Mouse (Mus musculus) liver, adult 2 months (tissue): ENCODE data around the gene Speg. TPM values are rescaled to one million over a fixed set of nuclear protein-coding genes. Genes with fewer than 3 reads are reported as not detected.

Experiments
- DNase-seq: peaks from one replicate; pipeline ENCODE4 v3.0.0-alpha.2; 2011; ENCODE audit warnings: low read depth, low spot score; ENCODE audit errors: extremely low read depth
- H3K27ac ChIP-seq: fragments of 200-500 bp; replicated peaks from 2 replicates; pipeline ENCODE4 v1.5.1; 2012; ENCODE audit warnings: low read depth, mild to moderate bottlenecking, control low read depth, inconsistent platforms, low read length; ENCODE audit not compliant: insufficient read depth
- H3K27me3 ChIP-seq: fragments of 200-500 bp; 2 replicates; pipeline ENCODE4 v1.6.1; 2012; ENCODE audit warnings: mild to moderate bottlenecking, moderate library complexity, low read length, inconsistent platforms; ENCODE audit not compliant: control insufficient read depth, insufficient read depth
- H3K36me3 ChIP-seq: fragments of 200-500 bp; 2 replicates; pipeline ENCODE4 v1.6.1; 2012; ENCODE audit warnings: low read length, inconsistent platforms; ENCODE audit not compliant: control insufficient read depth, insufficient read depth
- H3K4me1 ChIP-seq: fragments of 200-500 bp; 2 replicates; pipeline ENCODE4 v1.6.1; 2011; ENCODE audit warnings: low read length; ENCODE audit not compliant: control insufficient read depth, insufficient read depth
- H3K4me3 ChIP-seq: fragments of 200-500 bp; 2 replicates; pipeline ENCODE4 v1.5.1; 2011; ENCODE audit warnings: low read depth, mild to moderate bottlenecking, control low read depth, low read length, moderate library complexity; ENCODE audit not compliant: insufficient read depth
- H3K79me2 ChIP-seq: fragments of 200-500 bp; 2 replicates; pipeline ENCODE4 v1.6.1; 2012; ENCODE audit warnings: inconsistent platforms, mild to moderate bottlenecking, low read length, moderate library complexity; ENCODE audit not compliant: control insufficient read depth, insufficient read depth
- H3K9ac ChIP-seq: fragments of 200-500 bp; 2 replicates; pipeline ENCODE4 v1.6.1; 2012; ENCODE audit warnings: low read depth, mild to moderate bottlenecking, control low read depth, inconsistent platforms, low read length
- CTCF ChIP-seq: fragments of 200-500 bp; IDR thresholded peaks from 2 replicates; pipeline ENCODE4 v1.5.1; 2011; ENCODE audit warnings: low read depth, low read length, control low read depth
- POLR2A ChIP-seq: fragments of 200-500 bp; IDR thresholded peaks from 2 replicates; pipeline ENCODE4 v1.6.1; 2011; ENCODE audit warnings: low read length, control low read depth; ENCODE audit not compliant: insufficient read depth; ENCODE audit errors: extremely low read depth
- WGBS: fragments of 180-500 bp; shearing (Covaris S2); methylation state at CpG from one replicate; pipeline ENCODE4 v1.1.7; 2018; 5-methylcytosine and 5-hydroxymethylcytosine counted together
- polyA plus RNA-seq: library from polyadenylated mRNA; depleted of rRNA; stranded (reverse); fragments of >200 nt; gene quantifications from 2 replicates; pipeline ENCODE4 v1.2.3, GENCODE M21; 2012
- total RNA-seq: library from RNA; depleted of rRNA; stranded (reverse); fragments of >200 nt; gene quantifications from 2 replicates; pipeline ENCODE4 v1.2.3, GENCODE M21; 2014

Gene Speg
- total and polyA plus RNA-seq, 2 experiments: 0.55 to 3.4 TPM

GRCm38 (mm10) chr1:75477264-75477965 is 102.3 kb downstream of the Speg start:
- H3K9ac ChIP-seq: no peak overlapping the region
- H3K36me3 ChIP-seq: no peaks in the 10 kb centered on the region
- peaks cover 8% of the 10 kb centered on the region for H3K27me3 ChIP-seq
- peak; percentile 81 for TF ChIP-seq CTCF
- no peak for TF ChIP-seq POLR2A
- no peaks in the 10 kb centered on the region for H3K79me2 ChIP-seq
- H3K4me1 ChIP-seq: no peaks in the 10 kb centered on the region; the same call in 1 of the 2 replicates
- WGBS: 16% methylated on average over 35 of the region's 35 CpGs
- no peak overlapping the region for H3K4me3 ChIP-seq
- H3K27ac ChIP-seq: no peak overlapping the region
- peak; percentile 40 for DNase-seq

GRCm38 (mm10) chr1:75477966-75478290 is 102.8 kb downstream of the Speg start:
- no peak overlapping the region for H3K4me3 ChIP-seq
- H3K4me1 ChIP-seq: no peaks in the 10 kb centered on the region; the same call in 1 of the 2 replicates
- peak; percentile 5 for DNase-seq
- TF ChIP-seq CTCF (no peak), POLR2A (no peak)
- H3K9ac ChIP-seq: no peak overlapping the region
- H3K27me3 ChIP-seq: peaks cover 13% of the 10 kb centered on the region
- no peak overlapping the region for H3K27ac ChIP-seq
- 45% methylated on average over 3 of the region's 3 CpGs for WGBS
- no peaks in the 10 kb centered on the region for H3K36me3 ChIP-seq
- H3K79me2 ChIP-seq: no peaks in the 10 kb centered on the region

DNA sequence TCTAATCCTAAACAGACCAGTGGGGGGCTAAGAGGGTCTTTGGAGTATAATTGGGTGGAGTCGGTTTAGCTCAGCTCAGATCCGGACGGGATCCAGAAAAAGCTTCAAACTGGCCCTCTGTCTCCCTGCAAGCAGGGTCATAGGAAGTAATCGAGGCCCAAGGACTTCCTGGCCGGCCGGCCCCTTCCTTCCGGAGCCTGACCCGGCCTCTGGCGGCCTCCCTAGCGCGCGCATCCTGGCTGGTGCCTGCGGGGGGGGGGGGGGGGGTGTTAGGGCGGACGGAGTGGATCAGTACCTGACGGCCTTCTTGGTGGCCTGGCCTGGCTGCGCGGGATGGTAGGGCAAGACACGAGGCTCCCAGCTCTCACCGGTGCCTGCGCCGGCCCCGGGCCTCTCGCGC is 103.4 kb downstream of the Speg start:
- H3K27me3 ChIP-seq: peaks cover 13% of the 10 kb centered on the region
- no peak for DNase-seq

DNA sequence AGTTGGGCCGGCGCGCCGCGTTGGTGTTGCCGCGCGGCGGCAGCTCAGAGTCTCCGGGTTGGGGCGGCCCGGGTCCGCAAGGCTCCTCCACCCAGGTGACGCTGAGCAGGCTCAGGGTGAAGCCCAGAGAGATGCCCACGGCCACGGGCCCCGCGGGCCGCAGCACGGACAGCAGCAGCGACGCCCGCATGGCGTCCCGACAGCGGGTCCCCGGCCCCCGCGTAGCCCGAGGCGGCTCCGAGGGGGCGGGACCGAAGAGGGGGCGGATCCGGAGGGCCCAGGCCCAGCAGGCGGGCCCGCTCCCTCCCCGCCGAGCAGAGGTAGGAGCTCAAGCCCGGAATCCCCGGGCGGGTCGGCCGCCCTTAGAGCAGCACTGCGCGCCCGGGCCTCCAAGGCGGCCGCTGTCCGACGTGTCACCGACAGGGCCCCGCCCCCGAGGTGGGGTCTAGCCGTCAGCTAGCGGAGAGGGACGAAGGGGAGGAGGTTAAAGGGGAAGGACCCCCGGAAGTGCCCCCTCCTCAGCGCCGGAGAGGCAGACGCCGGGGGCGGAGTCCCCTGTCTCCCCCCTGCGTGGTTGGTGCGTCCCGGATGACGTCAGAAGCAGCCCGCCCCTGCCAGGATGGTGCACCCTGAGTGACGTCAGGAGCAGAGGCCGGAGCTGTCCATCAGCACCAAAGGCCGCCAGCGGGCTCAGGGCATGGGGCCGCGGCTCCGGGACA is 104.0 kb downstream of the Speg start, which contains the start of the genes Chpf and Tmem198:
Chpf (minus strand) TSS at position 392 of the 719 bp plus-strand sequence.
Tmem198 (plus strand) TSS at position 617 of the 719 bp plus-strand sequence.
- peak within 1 kb of the TSS; percentile 76 for H3K4me3 ChIP-seq
- H3K9ac ChIP-seq: peak within 1 kb of the TSS; percentile 73
- no peak for TF ChIP-seq CTCF
- no peak for TF ChIP-seq POLR2A
- peak; percentile 67 for DNase-seq
- no peak within 1 kb of the TSS for H3K27ac ChIP-seq
- H3K4me1 ChIP-seq: no peaks in the 10 kb centered on the region; the same call in 1 of the 2 replicates
- H3K27me3 ChIP-seq: peaks cover 13% of the 10 kb centered on the region
- under 1% methylated on average over 76 of the region's 76 CpGs for WGBS
- no peaks in the 10 kb centered on the region for H3K36me3 ChIP-seq
- no peaks in the 10 kb centered on the region for H3K79me2 ChIP-seq

More for the DNA sequence above, 103.4 kb downstream of the Speg start:
- no peaks in the 10 kb centered on the region; the same call in 1 of the 2 replicates for H3K4me1 ChIP-seq
- 2% methylated on average over 18 of the region's 25 CpGs for WGBS
- TF ChIP-seq CTCF (no peak), POLR2A (no peak)
- peak overlapping the region; percentile 76; the same call in 1 of the 2 replicates for H3K4me3 ChIP-seq
- H3K79me2 ChIP-seq: no peaks in the 10 kb centered on the region
- H3K36me3 ChIP-seq: no peaks in the 10 kb centered on the region
- H3K27ac ChIP-seq: no peak overlapping the region
- H3K9ac ChIP-seq: peak overlapping the region; percentile 73

GRCm38 (mm10) chr1:75479635-75479989 is 104.5 kb downstream of the Speg start:
- Histone ChIP-seq H3K27me3 (peaks cover 13% of the 10 kb centered on the region), H3K4me3 (peak overlapping the region; percentile 21; the same call in 1 of the 2 replicates), H3K36me3 (no peaks in the 10 kb centered on the region), H3K27ac (no peak overlapping the region), H3K9ac (no peak overlapping the region), H3K4me1 (no peaks in the 10 kb centered on the region; the same call in 1 of the 2 replicates), H3K79me2 (no peaks in the 10 kb centered on the region)
- TF ChIP-seq CTCF (no peak), POLR2A (no peak)
- no peak for DNase-seq
- 2% methylated on average over 24 of the region's 24 CpGs for WGBS
